Mouse (Mus musculus) spleen, adult 12 weeks (tissue): ENCODE results near the gene Rgp1.

Source experiments
- DNase-seq: peaks from one replicate; pipeline ENCODE4 v3.0.0; 2022; ENCODE audit warnings: low spot score

Rgp1 gene

DNA sequence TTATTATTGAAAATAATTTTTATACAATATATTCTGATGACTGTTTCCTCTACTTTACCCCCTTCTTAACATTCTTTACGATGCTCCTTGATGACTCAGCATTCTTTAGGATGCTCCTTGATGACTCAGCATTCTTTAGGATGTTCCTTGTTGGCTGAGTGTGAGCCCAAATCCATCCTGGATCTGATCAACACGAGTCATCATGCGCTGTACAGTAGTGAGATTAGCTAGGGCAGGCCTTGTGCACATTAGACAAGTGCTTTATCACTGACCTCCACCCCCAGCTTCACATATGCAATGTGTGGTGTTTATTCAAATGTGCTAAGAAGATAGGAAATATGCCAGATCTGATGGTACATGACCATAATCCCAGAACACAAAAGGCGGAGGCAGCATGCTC, 19.7 kb downstream of the Rgp1 start:
- peak; percentile 27 for DNase-seq

DNA sequence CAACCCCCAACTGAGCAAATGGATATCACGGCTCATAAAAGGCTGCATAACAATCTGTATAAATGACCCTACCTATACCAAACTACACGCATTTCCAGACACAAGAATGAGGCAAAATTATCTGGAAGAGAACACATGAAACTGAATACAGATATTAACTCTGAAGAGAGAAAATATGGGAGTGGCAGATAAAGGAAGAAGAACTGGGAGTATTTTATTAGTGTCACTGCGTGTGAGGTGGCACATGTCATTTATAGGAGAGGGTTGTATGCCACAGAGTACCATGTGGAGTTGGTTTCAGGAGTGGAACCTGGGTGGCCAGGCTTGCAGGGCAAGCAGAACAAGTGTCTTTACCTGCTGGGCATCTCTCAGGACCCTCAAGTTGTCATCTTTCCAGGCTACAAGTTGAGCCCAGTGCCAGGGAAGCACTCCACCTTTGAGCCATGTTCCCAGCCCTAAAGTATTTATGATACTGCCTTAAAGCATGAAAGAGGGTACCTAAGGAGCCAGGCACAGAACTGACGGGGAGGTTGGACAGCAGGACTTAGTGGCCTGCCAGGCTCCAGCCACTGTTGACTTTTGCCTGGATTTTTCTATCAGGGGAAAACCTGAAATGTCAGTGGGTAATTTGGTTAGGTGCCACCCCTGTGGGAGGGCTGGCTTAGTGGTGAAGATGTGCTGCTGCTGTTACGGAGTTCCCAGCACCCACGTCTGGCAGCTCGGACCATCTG, 20.3 kb downstream of the Rgp1 start:
- DNase-seq = no peak

DNA sequence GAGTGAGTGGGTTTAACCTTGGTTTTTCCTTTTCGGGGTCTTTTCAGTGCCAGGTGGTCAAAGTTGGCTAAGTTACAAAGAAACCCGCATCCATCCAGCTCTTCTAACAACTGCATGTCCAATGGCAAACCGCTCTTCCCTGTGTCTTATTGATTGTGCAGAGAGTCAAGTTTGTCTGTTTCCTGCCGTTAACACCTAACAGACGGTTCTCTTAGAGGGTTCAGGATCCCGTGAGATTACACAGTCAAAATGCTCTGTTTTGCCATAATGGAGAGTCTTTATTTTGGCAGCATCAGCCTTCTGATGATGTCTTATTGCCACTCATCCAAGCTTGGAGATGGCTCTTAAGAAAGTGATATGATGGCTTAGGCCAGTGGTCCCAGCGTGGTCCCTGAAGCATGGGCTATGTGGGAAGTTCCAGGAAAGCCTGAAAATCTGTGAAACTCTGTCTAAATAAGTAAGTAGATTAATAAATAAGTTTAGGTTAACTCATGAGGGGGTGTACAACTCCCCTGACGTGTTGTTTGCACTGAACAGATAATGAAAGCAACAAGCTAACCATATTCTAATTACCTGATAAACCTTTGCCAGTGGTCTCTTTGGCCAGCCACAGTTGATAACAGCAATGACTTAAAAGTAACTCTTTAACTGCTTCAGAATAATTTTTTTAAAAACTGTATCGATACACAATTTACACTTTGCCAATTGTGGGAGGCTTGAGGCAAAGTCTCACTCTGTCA, 21.9 kb downstream of the Rgp1 start:
- DNase-seq = no peak

DNA sequence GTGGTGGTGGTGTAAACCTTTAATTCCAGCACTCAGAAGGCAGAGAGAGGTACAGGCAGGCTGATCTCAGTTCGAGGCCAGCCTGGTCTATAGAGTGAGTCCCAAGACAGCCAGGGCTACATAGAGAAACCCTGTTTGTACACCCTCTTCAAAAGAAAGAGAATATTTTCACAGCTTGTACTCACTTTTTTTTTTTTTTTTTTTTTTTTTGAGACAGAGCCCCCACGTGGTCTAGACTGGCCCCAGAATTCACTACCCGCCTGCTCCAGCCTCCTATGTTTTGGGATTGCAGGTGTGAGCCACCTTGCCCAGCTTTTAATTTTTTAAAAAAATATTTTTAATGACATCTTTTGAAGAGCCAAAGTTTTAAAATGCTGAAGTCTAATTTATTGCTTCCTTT, 25.6 kb downstream of the Rgp1 start:
- no peak for DNase-seq

DNA sequence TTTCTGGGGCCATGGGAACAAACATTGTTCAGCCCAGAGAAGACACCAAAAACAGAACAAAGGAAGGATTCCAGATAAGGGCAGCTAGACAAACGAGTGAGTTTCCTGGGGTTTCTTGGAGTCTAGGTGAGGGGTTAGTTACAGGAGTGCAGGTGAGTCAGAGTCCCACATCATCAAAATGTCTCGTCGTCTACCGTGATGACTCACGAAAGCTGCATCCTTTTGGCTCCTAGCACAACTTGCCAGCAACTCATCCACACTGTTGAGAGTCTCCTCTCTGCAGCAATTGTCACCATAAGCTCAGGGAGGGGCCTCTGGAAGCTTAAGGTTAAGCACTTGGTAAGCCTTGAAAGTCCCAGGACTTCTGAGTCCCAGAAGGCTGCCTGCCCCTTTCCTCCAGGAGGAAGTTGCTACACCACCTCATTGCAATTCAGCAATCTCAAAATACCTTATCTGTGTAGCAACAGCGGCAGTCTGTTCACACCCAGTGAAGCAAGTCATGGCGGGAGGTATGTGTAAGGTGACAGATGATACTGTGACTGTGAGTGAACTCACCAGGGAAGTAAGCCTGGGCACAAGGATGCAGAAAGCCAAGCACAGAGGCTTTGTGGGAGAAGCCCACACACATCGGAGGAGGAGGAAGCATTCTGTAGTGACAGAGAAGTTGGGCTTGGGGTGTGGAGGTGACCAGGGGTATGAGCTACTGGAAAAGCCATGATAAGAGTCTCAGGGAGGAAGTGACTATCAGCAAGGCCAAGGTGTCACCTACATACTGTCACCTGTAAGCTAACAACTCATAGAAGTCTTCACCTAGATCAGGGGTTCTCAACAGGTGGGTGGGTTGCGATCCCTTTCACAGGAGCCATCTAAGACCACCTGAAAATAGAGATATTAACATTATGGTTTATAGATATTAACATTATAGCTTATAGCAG, 26.5 kb downstream of the Rgp1 start:
- peak; percentile 44 for DNase-seq

DNA sequence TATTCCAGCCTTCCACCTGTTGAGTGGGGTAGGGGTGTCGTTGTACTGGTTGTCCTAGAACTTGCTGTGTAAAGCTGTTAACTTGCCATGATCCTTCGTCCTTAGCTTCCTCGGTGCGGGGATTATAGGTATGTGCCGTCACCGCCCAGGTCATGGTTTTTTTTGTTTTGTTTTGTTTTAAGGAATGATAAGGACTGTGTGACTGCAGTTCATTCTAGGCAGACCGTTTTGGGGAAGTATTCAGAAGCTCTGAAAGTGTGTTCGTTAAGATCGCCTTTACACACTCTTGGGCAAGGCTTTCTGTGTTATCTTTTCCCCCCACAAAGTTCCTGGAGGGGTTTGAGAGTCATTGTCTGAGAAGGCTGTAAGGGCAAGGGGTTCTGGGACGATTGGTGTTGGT, 34.0 kb downstream of the Rgp1 start:
- DNase-seq = no peak

DNA sequence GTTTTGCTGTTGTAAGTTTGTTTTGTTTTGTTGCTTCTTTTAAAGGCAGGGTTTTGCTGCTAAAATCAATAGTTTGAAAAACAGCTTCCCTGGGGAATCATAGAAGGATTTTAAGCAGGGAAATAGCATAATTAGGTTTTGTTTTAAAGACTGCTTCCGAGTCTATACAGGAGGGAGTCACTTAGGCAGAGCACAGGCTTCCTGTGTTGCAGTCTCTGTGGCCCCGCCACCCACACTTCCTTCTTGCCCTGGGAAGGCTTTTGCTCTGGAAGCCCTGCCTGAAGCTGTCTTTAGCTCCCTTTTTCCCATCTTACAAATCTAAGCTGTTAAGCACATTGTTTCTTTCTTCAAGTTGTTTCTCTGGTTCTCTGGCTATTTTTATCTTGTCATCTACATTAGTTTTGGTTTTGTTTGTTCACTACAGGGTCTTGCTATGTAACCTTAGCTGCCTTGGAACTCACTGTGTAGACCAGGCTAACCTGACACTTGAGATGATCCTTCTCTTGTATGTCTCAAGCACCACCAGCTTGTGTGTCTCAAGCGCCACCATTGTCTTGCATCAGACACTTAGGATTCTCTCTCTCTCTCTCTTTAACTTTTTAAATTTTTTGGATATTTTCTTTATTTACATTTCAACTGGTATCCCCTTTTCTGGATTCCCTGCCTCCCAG, 34.7 kb downstream of the Rgp1 start:
- no peak for DNase-seq

DNA sequence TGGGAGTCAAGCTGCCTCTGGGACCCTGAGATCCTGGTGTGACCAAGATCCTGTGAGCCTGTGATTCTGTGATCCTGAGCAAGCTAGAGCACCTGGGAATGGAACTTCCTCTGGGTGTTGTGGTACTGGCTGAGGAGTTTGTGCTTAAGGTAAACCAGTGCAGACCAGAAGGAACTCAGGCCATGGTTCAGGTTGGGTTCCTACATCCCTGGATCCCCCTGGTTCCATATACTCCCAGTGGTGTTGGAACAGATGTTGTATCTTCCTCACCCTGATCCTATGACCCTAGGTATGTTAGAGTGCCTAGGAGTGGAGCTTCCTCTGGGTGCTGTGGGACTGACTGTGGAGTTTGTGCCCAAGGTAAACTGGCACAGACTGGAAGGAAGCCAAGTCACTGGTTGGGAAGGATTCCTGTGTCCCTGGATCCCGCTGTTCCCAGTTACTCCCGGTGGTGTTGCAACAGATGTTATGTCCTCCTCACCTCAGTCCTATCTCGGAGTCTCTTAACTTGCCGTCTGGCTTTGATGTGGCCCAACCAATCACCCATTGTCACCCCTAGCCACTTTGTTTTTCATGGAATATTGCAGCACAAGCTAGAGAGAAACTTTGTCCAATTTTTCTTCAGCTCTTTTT, 41.7 kb downstream of the Rgp1 start:
- DNase-seq = no peak

DNA sequence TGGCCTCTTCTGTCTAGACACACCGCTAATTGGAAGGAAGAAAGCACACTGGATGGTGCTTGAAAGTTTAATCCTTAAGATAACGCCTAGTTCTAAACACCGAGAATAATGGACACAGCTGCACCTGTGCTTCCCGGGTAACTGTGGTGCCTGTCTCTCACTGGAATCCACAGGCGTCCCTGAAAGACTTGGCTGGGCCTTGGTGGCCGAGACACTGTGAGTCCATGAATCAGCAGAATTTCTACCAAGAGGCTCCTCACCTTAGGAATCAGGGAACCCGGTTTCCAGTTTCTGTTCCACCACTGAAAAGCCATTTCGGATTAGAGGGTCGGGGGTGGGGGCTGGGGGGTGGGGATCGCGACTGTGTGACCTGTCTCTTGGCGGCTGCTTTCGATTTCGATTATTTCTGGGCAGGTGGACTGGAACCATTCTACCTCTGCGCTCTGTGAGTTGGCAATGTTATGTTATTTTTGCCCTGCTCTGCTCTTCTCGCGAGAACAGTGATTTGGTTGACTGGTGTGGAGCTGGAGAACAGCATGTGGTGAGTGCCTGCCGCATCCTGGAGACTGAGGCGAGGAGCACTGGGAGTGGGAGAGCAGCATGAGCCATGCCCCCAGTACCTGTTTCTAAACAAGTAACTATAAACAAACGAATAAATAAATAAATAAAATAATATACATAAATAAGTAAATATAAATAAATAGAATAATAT, 50.7 kb downstream of the Rgp1 start:
- DNase-seq = no peak

DNA sequence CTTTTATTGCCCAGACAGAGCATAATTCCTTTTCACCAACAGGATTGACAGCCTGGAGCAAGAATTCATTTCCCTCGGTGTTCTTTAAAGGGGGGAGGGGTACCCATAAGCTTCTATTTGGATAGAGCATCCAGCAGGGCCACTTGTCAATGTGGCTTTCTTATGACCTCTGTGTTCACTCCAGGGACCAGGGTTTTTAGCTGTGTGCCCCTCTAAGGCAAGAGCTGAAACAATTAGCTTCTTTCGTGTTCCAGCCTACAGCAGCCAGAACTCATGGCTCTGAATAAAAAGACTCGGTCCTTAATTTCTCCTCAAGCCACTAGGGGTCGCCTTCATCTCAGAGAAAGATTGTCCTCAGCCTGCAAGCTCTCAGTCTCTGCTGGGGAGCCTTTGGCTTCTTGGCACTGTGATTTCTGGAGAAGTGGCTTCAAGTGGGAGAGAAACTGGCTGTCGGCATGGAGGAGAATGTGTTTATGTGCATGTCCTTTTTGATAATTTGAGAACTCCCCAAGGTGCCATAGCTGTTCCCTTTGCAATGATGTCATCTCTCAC, 51.6 kb downstream of the Rgp1 start:
- peak; percentile 50 for DNase-seq

DNA sequence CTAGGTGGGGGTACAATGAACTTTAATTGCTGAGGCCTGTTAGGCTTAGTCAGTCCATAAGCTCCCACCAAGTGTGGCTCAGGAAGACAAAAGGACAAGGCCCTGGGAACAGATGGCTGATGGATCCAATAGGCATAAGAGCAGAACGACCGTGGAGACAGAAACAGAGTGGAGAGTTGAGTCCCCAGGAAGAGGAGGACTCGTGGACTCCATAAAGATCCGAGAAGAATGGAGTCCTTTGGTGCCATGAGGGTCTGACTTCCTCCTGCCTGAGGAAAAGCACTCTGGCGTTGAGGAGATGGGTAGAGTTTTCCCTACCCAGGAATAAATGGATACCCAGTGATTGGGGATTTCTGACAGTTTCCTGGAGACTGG, 52.1 kb downstream of the Rgp1 start:
- no peak for DNase-seq

DNA sequence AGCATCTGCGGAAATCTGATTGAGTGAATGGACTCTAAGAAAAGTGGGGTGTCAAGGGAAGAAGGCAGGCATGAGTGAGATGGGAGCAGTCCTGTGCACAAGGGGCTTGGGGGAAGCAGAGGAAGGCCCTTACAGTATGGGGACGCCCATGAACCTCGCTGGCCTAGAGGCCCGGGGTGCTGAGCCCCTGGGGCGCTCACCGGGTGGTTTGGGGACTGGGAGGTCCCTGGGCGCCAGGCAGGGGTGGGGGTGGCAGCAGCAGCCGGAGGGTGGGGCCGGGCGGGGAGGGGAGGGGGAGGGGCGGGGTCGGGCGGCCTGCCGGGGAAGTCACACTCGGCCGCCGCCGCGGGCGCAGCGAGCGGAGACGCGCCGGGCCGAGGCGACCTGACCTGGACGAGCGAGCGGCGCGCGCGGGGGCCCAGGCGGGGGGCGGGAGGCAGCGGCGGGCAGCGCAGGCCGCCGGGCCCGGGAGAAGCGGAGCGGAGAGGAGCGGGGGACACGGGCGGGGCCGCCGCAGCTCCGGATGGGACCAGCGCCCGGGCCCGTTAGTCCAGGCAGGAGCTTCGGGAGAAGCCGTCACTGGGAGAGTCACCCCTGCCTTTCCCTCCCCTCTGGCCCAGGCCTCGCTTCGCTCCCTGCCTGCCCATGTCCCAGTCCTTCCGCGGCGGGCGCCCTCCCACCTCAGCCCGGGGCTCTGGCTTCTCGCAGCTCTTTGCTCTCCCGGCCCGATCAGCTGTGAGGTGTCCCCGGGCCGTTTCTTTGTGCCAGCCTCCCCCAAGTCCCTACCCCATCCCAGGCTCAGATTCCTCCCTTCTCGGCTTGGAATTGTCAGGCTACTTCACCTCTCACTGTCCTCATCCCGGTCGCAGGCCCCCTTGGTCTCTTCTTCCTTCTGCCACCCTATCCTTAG, 52.8 kb downstream of the Rgp1 start, which contains the start of gene Npr2:
Gene Npr2 (plus strand): TSS at position 890 of the 910 bp plus-strand sequence.
- no peak for DNase-seq

DNA sequence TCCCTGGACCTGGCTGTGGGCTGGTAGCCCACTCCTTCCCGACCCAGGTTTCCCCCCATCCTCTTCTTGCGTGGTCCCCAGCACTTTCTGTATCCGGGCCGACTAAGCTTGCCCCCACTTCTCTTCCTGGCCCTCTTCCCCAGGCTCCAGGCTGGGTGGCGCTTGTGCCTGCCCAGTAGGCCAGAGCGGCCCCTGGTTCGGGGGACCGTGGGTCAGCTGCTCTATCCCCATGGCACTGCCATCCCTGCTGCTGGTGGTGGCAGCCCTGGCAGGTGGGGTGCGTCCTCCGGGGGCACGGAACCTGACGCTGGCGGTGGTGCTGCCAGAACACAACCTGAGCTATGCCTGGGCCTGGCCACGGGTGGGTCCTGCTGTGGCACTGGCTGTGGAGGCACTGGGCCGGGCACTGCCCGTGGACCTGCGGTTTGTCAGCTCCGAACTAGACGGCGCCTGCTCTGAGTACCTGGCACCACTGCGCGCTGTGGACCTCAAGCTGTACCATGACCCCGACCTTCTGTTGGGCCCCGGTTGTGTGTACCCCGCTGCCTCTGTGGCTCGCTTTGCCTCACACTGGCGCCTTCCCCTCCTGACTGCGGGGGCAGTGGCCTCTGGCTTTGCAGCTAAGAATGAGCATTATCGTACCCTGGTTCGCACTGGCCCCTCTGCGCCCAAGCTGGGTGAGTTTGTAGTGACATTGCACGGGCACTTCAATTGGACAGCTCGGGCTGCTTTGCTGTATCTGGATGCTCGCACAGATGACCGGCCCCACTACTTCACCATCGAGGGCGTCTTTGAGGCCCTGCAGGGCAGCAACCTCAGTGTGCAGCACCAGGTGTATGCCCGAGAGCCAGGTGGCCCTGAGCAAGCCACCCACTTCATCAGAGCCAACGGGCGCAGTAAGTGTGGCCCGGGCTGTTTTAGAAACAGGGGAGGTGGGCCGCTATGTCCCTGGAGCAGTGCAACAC, 53.7 kb downstream of the Rgp1 start:
- no peak for DNase-seq

DNA sequence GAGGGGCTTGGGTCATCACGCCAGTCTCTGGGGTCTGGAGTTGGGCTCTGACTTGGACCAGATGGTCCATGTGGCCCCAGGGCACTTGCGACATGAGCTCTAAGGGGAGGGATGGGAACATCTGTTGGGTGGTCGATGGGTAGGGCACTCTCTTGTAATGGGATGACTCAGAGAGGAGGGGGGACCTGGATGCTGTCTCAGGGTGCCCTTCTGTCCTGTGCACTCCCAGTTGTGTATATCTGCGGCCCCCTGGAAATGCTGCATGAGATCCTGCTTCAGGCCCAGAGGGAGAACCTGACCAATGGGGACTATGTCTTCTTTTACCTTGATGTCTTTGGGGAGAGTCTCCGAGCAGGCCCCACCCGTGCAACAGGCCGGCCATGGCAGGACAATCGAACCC, 54.8 kb downstream of the Rgp1 start:
- no peak for DNase-seq

DNA sequence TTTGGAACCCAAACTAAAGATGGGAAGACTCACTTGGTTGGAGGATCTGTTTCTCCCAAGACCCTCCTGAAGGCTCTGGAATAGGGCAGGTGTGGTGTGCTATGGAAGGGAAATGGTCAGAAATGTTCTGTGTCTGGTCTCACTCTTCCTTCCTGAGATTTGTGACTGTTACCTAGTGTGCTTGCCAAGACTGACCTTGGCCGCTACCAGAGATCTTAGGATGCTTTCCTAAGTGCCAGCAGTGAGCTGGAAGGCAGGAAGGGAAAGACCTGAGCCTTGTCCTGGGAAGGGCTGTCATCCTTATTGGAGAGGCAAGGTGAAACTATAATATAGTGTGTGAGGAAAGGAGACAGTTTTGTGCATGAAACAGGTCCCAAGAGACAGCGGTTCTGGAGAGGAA, 55.2 kb downstream of the Rgp1 start:
- no peak for DNase-seq

DNA sequence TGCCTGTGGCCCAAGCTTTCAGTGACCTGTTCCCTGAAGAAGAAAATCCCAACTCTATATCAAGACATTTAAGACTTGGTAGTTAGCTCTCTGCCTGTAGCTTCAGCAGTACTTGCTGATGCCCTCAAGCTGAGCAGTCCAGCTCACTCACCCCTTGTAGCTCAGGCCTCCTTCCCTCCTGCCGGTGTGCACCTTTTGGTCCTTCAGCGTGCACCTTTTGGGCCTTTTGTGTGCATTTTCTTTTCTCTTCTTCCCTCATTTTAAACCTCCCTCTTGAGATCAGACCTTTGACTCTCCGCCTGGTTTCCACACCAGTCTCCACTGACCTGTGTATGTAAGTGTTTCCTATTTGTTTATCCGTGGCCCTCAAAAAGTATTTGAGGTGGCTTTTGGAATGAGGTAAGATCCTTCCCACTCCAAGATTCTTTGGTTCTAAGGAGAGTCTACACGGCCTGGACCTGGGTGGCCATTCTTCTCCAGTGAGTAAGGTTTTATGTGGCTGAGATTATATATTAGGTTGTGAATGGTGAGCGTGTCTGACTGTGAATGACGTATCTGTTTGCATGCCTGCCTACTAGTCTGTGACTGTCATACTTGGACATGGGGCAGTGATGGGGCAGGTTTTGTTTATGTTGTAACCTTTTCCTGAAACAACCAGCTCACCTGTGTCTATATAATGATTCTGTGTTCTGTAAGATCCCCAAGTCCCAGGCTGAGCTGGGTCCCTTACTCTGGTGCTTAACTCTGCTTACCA, 56.3 kb downstream of the Rgp1 start:
- no peak for DNase-seq

DNA sequence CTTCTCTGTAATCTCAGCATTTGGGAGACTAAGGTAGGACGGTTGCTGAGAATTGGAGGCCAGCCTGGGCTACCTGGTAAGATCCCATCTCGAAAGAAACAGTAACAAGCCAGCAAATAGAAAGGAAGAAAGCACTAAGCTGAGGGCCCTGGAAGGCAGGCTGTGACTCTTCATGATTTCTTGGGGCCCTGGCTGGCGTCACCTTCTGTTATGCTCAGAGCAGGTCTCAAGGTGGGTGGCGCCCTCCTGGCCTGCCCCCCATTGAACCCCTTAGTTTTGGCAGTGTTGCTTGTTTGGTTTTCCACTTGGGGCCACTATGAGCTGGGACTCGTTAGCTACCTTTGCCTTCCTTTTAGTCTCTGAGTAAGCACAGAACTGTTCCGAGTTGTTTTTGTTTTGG, 58.2 kb downstream of the Rgp1 start:
- no peak for DNase-seq
